Mouse (Mus musculus) bone marrow, adult 2 months (tissue): ENCODE data around the gene Snrnp200.

ENCODE experiments used
- CTCF ChIP-seq: fragments of 200-500 bp; IDR thresholded peaks from 2 replicates; pipeline ENCODE4 v1.5.1; 2011; ENCODE audit warnings: low read length, control low read depth; ENCODE audit not compliant: control insufficient read depth, insufficient read depth
- POLR2A ChIP-seq: fragments of 200-500 bp; IDR thresholded peaks from 2 replicates; pipeline ENCODE4 v1.6.1; 2011; ENCODE audit warnings: low read depth, mild to moderate bottlenecking, control low read depth, low read length, borderline replicate concordance; ENCODE audit not compliant: control insufficient read depth

- no peak for TF ChIP-seq POLR2A
- peak; percentile 46 for TF ChIP-seq CTCF
These were observed 3.3 kb upstream of the Snrnp200 start for GRCm38 (mm10) chr2:127204932-127205331.
